Mouse (Mus musculus) embryonic fibroblast, embryonic 13.5 days (primary cell): ENCODE measurements around the gene Cep162.

ENCODE experiments used
- CTCF ChIP-seq: IDR thresholded peaks from 2 replicates; pipeline ENCODE4 v1.5.1; 2011; ENCODE audit warnings: mild to moderate bottlenecking, control low read depth, low read length, moderate library complexity, borderline replicate concordance; ENCODE audit not compliant: insufficient read depth
- POLR2A ChIP-seq: IDR thresholded peaks from 2 replicates; pipeline ENCODE4 v1.6.1; 2011; ENCODE audit warnings: low read depth, mild to moderate bottlenecking, control low read depth, low read length, moderate library complexity

- TF ChIP-seq CTCF (peak; percentile 49; the same call in 1 of the 2 replicates), POLR2A (no peak)
These were observed 111.2 kb downstream of the Cep162 start, which contains the start of gene Mrap2 for GRCm38 (mm10) chr9:87144106-87144505.
